Mouse (Mus musculus) heart, postnatal 0 days (tissue): ENCODE data around the gene Ptges2.

Experiments used
- CTCF ChIP-seq: IDR thresholded peaks from 2 replicates; pipeline ENCODE4 v1.5.1; 2016; ENCODE audit warnings: antibody characterized with exemption, control low read depth, low read depth
- EP300 ChIP-seq: IDR thresholded peaks from 2 replicates; pipeline ENCODE4 v1.6.1; 2016; ENCODE audit warnings: antibody characterized with exemption, low read depth

GRCm38 (mm10) chr2:32382689-32383088 is 13.0 kb upstream of the Ptges2 start:
- TF ChIP-seq CTCF: no peak
- no peak for TF ChIP-seq EP300
